ENCODE assay signal across 10 mouse cellular contexts in genomic region chr1:133187948-133188680, GRCm38 (mm10). TPM values are rescaled to one million over a fixed set of nuclear protein-coding genes. Genes with fewer than 3 reads are reported as not detected.
A peak's percentile ranks its signal among the peaks of the same experiment; 100 is the strongest.
DNase-seq lines count a peak whose midpoint lies in the region; ATAC-seq and TF ChIP-seq lines count a peak whose summit lies in the region.
"Had no signal": no experiment of that assay in that cellular context is flagged by ENCODE, and none has a peak within 500 bp of the region (broad histone marks: within the 10 kb centered on the region; RNA-seq: fewer than 3 reads in every experiment).

No protein-coding gene starts in this region.

- 16% methylated on average over 4 of the region's 4 CpGs for WGBS in limb, embryonic 11.5 days
- 45% methylated on average over 4 of the region's 4 CpGs for WGBS in stomach, postnatal 0 days

- intact Hi-C loops in gastrocnemius, postnatal 36 days (cut with DNase I): loop anchor here (5.0 kb wide), 1 partner anchor 39 kb away; no protein-coding TSS in a partner anchor

- peak overlapping the region; percentile 48 for H3K4me3 ChIP-seq in testis, adult 2 months (ENCODE audit: control insufficient read depth, low read depth, low read length)
- no peak overlapping the region for H3K4me3 ChIP-seq in limb, embryonic 11.5 days (ENCODE audit: low read depth, low read length)
- no peak overlapping the region for H3K4me3 ChIP-seq in stomach, postnatal 0 days (ENCODE audit: low read depth, low read length)

- H3K27me3 ChIP-seq in testis, adult 2 months (ENCODE audit: control insufficient read depth, insufficient read depth, low read length): no peaks in the 10 kb centered on the region
- 0 out of 2 replicates have a peak, but pooled peaks cover 1% of the 10 kb centered on the region for H3K27me3 ChIP-seq in limb, embryonic 11.5 days (ENCODE audit: control insufficient read depth, insufficient read depth, low read length)
- H3K27me3 ChIP-seq in stomach, postnatal 0 days (ENCODE audit: control insufficient read depth, insufficient read depth, low read length): no peaks in the 10 kb centered on the region

- peak; percentile 69 for ATAC-seq in limb, embryonic 11.5 days (ENCODE audit: insufficient number of reproducible peaks, low FRiP score, low TSS enrichment, low read depth)
- no peak for ATAC-seq in stomach, postnatal 0 days (ENCODE audit: low FRiP score, low TSS enrichment)

- no peak for TF ChIP-seq POLR2A in testis, adult 2 months (IDR thresholded peaks at IDR 0.05; ENCODE audit: control insufficient read depth, low read depth, low read length)

- no peaks in the 10 kb centered on the region for H3K9me3 ChIP-seq in limb, embryonic 11.5 days (ENCODE audit: control insufficient read depth, low read length)
- H3K9me3 ChIP-seq in stomach, postnatal 0 days (ENCODE audit: control insufficient read depth, low read length): no peaks in the 10 kb centered on the region

- H3K9ac ChIP-seq in limb, embryonic 11.5 days (ENCODE audit: low read length): no peak overlapping the region
- no peak overlapping the region for H3K9ac ChIP-seq in stomach, postnatal 0 days (ENCODE audit: low read length)

- H3K4me2 ChIP-seq in limb, embryonic 11.5 days (ENCODE audit: low read depth, severe bottlenecking): no peak overlapping the region
- no peak overlapping the region for H3K4me2 ChIP-seq in stomach, postnatal 0 days (replicated peaks; ENCODE audit: low read depth)

- H3K4me1 ChIP-seq in testis, adult 2 months (ENCODE audit: control insufficient read depth, insufficient read depth, low read length): peaks cover 10% of the 10 kb centered on the region
- peaks cover 5% of the 10 kb centered on the region for H3K4me1 ChIP-seq in limb, embryonic 11.5 days (ENCODE audit: control insufficient read depth, insufficient read depth, low read length)
- 0 out of 2 replicates have a peak, but pooled peaks cover 2% of the 10 kb centered on the region for H3K4me1 ChIP-seq in stomach, postnatal 0 days (replicated peaks; ENCODE audit: control insufficient read depth, insufficient read depth)

- no peak overlapping the region for H3K27ac ChIP-seq in testis, adult 2 months (ENCODE audit: control insufficient read depth, insufficient read depth, low read depth, low read length)
- peak overlapping the region; percentile 44; the same call in 1 of the 2 replicates for H3K27ac ChIP-seq in limb, embryonic 11.5 days (replicated peaks; ENCODE audit: low read depth, low read length)
- H3K27ac ChIP-seq in stomach, postnatal 0 days (replicated peaks): peak overlapping the region; percentile 50; the same call in 1 of the 2 replicates

- no peaks in the 10 kb centered on the region for H3K36me3 ChIP-seq in testis, adult 2 months (ENCODE audit: control insufficient read depth, insufficient read depth, low read length)
- no peaks in the 10 kb centered on the region for H3K36me3 ChIP-seq in limb, embryonic 11.5 days (ENCODE audit: control insufficient read depth, insufficient read depth, low read length)
- H3K36me3 ChIP-seq in stomach, postnatal 0 days (ENCODE audit: control insufficient read depth, insufficient read depth, low read length): no peaks in the 10 kb centered on the region

- DNase-seq in cerebellum, postnatal 10 days: peak; percentile 96 to 97
- DNase-seq in cerebellum, adult 9-10 months: no peak
- no peak for DNase-seq in testis, postnatal 14 days (ENCODE audit: low spot score)
- DNase-seq in limb, embryonic 11.5 days (ENCODE audit: low spot score): peak; percentile 79
- no peak for DNase-seq in stomach, postnatal 0 days (ENCODE audit: low spot score)
- DNase-seq in frontal cortex, postnatal 25 days (ENCODE audit: low spot score in 2 of 2): no peak
- no peak for DNase-seq in gastrocnemius, postnatal 36 days
- DNase-seq: gastrocnemius, postnatal 14 days; right cerebral cortex, postnatal 25 days had no signal

- no peak for TF ChIP-seq EP300 in stomach, postnatal 0 days (optimal IDR thresholded peaks at IDR 0.05)

- no peak for TF ChIP-seq CTCF in testis, adult 2 months (IDR thresholded peaks at IDR 0.05; ENCODE audit: control insufficient read depth, insufficient read depth, insufficient replicate concordance, low read depth, low read length)
- no peak for TF ChIP-seq CTCF in stomach, postnatal 0 days (IDR thresholded peaks at IDR 0.05; ENCODE audit: low read depth)

RNA-seq across cellular contexts. Expression of gene Plekha6, which starts 24.1 kb away (rescaled TPM):
- 97.1 and 110 TPM in 2 replicates for polyA plus RNA-seq in testis, adult 2 months (2012; rRNA removed)
- polyA plus RNA-seq in limb, embryonic 11.5 days (2014; fragmentation: Nextera tagmentation; extraction: Ambion mirVana): 0.75 and 0.87 TPM in 2 replicates
- 11.1 and 12.1 TPM in 2 replicates for polyA plus RNA-seq in stomach, postnatal 0 days (2015; fragmentation: Nextera tagmentation; extraction: Ambion mirVana)
- 10 to 100 TPM in 1 of 2 experiments, 1 to 10 TPM in 1; 6.7 to 11.5 TPM for total RNA-seq in gastrocnemius, postnatal 36 days (2021)

RNA-seq across cellular contexts. Expression of gene Ppp1r15b, which starts 57.2 kb away (rescaled TPM):
- 11.1 and 11.8 TPM in 2 replicates for polyA plus RNA-seq in testis, adult 2 months (2012; rRNA removed)
- 46.7 and 55.6 TPM in 2 replicates for polyA plus RNA-seq in limb, embryonic 11.5 days (2014; fragmentation: Nextera tagmentation; extraction: Ambion mirVana)
- 20.7 and 22.3 TPM in 2 replicates for polyA plus RNA-seq in stomach, postnatal 0 days (2015; fragmentation: Nextera tagmentation; extraction: Ambion mirVana)
- total RNA-seq in gastrocnemius, postnatal 36 days (2021): 10 to 100 TPM; 14.0 to 17.7 TPM

Comparison
In these comparisons a context has a peak if more than half of its experiments do, and no peak if none do; other contexts are left out.
1. DNase-seq: peak in cerebellum, postnatal 10 days (2 of 2) and limb, embryonic 11.5 days (single experiment); none in cerebellum, adult 9-10 months (single experiment), testis, postnatal 14 days (single experiment), stomach, postnatal 0 days (single experiment), frontal cortex, postnatal 25 days (0 of 2) and gastrocnemius, postnatal 36 days (0 of 2).